Mouse (Mus musculus) monocyte, adult 5-6 weeks (primary cell): ENCODE measurements around the gene Mex3a. TPM values are rescaled to one million over a fixed set of nuclear protein-coding genes. Genes with fewer than 3 reads are reported as not detected.
A peak's percentile ranks its signal among the peaks of the same experiment; 100 is the strongest.

Source experiments
- ATAC-seq: fragments of 153-309, 156-312 bp; replicated peaks from 2 replicates; pipeline ENCODE4 v1.8.0; 2017; ENCODE audit warnings: mild to moderate bottlenecking; ENCODE audit not compliant: low TSS enrichment, insufficient number of reproducible peaks, severe bottlenecking, poor library complexity, low FRiP score
- total RNA-seq: library from RNA; stranded (forward); fragments of 200-1000, 200-491, 200-594 nt; gene quantifications from 3 replicates; pipeline ENCODE4 v1.2.3, GENCODE M21; 2017

Gene Mex3a
- total RNA-seq, 1 experiment from 2014 or later, result 0.19 TPM

DNA sequence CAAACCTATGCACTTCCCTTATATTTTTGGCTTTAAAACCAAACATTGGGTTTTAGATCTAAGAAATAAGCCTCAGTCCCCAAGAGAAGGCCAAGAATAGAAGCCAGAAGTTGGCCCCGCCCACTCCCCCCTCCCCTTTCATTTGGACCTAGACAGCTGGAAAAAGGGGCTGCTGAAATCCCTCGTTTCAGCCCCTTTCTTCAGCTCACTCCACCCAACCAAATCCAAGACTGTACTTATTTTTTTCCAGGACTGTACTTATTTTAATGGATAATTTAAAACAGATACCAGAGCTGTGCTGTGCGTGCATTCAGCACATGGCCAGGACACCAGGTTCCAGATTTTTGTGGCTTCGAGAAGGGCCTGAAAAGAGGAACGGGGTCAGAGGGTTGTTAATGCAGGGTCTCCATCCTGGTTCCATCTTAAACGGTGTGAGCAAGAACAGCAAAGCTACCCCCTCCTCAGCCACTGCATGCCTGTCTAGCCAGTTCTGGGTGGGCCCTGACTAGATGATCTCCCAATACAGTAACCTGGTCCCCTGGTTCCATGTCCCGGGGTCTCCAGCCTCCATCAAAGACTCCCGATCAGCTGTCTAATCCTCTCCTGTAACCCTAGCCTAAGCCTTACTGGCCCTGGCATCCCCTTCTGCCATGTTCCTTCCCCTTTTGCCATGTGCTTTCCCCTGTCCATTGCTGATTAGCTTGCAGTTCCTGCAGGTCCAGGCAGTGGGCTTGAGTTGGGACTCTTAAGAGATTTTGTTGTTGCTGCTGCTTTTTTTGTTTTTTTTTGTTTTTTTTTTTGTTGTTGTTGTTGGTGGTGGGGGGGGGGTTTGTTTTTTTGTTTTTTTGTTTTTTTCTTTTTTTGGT, 28.1 kb upstream of the Mex3a start:
- no peak for ATAC-seq

DNA sequence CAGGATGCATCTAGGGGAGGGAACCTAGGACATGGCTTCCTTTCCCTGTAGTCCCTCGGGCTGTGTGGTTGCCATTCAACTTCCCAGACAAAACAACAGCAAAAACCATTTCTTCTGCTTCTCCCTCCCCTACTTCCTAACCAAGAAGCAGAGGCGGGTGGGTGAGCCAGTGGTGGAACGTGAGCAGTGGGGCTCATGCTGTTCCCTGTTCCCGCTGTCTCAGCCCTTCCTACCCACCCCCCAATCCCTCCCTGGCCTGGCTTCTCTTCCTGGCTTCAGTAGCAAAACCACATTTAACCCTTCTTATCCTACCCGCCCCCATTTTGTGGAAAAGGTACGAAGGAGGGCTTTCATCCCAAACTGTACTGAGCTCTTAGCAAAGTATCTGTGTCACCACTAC, 27.1 kb upstream of the Mex3a start:
- no peak for ATAC-seq

DNA sequence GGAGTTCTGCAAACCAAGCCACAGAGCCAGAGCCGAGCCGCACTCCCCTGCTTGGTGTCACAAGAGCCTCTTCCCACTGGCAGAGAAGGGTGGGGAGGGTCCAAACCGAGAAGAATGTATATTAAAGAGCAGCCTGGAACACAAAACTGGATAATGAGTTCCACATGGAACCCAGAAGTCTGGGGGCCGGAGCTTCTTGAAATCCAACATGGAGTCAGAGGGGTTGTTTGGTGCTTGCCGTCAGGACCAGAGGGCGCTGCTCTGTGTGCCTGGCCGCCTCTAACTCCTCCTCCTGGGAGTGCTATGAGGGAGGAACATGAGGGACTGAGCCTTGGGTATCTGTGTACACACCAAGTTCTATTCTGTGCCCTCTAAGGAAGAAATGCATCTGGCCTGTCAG, 26.4 kb upstream of the Mex3a start:
- no peak for ATAC-seq

DNA sequence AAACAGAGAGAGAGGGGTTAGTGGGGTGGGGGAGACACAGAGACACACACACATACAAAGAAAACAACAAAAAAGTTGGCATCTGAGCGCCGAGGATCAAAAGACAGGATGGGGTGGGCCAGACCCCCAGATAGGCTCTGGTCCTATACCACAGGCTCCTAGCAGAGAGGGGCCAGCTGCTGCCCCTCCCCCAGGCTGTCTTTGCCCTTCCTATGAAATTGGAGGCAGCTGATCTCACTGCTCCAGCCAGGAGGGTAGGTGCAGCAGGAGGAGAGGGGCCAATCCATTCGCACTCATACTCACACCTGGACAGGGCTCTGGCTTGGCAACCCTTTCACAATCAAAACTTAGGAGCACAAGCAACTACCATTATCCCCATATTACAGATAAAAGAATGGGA, 22.9 kb upstream of the Mex3a start:
- ATAC-seq, result no peak

DNA sequence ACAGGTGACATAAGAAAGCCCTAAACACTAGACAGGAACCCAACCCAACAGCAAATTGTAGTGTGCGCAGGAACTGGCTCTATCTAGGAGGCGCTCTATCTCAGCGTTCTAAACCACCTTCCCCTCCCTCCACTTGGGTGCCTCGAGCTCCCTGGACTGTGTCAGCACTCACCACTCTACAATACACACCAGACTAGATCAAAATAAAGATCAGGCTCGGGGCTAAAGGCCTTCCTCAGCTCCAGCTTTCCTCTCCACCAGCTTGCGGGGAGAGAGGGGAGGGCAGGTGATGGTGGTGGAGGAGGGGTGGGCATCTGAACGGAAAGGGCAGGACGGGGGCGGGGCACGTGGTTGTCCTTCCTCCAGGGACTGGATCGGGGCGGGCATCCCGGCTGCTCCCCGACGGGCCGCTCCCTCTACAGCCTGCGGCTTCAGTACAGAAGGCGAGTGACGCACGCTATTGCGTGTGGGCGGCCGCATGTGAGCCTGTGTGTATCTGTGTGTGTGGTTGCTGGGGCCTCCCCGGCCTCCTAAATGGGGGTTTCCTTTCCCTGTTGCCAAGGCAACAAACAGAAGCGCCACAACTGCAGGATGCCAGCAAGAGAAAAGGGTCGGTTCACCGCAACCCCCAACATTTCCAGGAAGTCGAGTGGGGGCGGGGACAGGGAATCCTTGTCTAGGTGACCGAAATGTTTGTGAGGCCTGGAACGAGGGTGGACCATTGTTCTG, 22.3 kb upstream of the Mex3a start, which contains the start of gene Lmna:
Lmna (minus strand) TSS at position 265 of the 729 bp plus-strand sequence.
- ATAC-seq, result peak; percentile 93

DNA sequence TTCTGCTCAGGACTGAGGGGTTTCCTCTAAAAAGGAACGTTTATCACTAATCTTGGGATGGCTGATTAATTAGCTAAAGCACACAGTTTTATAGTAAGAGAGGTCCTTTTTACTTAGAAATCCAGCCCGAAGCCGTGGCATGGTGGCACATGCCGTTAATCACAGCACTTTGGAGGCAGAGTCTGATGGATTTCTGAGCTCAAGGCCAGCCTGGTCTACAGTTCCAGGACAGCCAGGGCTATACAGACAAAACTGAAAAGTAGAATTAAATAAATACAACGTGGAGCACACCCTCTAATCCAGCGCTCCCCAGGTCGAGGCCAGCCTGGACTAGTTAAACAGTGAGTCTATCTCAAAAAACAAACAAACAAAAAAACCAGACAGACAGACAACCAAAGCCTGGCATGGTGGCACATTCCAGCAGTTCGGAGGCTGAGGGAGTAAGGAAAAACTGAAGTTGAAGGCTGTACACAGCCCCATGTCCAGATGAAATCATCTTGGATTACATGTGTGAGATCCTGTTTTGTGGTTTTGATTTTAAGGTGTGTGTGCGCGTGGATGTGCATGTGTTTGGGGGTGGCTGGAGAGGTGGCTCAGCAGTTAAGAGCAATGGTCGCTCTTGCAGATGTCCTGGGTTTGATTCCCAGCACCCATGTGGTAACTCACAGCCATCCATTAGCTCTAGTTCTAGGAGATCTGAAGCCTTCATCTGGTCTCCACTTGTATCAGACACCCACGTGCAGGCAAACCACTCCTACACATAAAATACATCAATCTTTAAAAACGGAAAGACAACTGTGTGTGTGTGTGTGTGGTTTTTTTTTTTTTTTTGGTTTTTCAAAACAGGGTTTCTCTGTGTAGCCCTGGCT, 21.5 kb upstream of the Mex3a start:
- ATAC-seq, result no peak

DNA sequence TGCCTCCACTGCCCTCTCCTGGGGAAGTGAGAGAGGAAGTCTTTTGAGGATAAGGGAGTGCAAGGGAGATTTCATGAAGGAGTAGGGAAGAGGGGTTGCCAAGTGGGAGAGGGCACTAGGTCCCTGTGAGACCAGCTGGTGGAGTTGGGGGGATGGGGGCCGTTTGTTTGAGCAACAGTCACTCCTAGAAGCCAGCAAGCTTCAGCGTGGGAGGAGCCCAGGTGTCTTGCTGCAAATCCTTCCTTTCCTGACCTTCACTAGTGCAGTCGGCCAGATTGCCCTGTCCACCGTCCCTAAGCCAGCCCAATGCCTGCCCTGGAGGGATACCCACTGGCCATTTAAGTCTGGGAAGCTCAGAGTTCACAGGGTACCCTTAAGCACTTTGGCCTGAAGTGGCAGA, 20.6 kb upstream of the Mex3a start:
- ATAC-seq, result no peak

DNA sequence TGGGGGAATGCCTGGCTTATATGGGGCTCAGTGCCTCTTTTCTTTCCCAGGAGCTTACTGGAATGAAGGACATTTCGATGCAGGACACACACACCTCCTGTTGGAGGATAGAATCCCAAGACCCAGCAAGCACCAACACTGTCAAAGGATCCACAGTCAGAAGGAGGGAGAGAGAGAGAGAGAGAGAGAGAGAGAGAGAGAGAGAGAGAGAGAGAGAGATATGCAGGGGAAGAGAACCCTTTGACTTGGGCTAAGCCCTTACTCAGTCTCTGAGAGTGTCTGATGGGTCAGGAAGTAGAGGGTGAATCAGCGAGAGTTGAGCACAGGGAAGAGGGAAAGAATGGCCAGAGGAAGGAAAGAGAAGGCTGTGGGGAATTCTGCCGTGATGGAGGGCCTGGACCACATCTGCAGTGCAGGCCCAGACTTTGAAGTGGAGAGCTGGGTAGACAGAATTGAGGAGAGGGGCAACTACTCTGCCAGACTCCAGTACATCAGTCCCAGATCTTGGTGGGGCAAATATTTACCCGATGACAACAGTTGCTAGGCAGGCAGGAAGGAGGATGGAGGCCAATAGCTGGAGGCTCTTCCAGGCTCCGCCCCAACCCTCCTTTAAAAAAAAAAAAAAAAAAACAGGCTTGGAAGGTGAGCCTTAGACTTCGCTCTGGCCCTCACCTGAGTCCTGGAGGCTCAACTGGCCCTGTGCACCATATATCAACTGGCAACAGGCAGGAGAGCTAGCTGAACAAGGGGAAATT, 19.9 kb upstream of the Mex3a start:
- no peak for ATAC-seq

DNA sequence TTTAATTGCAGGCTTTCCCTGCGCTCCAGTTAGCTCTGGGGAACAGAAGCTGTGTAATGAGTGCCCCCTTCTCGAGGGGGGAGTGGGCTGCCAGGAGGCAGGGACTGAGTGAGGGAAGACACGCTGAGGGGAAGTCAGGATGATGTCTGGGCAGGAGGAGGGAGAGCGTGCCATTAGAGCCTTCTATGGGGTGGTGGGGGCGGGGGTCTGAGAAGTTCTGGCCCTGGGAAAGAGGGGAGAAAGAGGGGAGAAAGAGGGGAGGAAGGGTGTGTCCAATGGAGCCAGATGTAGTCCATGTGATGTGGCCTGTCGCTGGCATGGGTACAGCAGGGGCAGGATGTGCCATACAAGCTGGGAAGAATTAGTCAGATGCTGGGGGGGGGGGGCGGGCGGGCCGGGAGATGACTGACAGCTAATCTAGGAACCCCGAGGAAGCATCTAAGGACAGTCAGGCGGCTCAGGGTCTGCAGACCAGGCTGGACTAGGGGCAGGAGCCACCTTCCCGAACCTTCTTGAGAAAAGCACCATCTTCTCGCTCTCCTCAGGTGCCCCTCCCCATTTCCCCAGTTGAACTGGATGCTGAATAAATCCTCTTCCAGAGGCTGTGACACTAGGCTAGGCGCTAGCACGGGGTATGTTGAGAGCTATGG, 19.2 kb upstream of the Mex3a start:
- ATAC-seq, result no peak

DNA sequence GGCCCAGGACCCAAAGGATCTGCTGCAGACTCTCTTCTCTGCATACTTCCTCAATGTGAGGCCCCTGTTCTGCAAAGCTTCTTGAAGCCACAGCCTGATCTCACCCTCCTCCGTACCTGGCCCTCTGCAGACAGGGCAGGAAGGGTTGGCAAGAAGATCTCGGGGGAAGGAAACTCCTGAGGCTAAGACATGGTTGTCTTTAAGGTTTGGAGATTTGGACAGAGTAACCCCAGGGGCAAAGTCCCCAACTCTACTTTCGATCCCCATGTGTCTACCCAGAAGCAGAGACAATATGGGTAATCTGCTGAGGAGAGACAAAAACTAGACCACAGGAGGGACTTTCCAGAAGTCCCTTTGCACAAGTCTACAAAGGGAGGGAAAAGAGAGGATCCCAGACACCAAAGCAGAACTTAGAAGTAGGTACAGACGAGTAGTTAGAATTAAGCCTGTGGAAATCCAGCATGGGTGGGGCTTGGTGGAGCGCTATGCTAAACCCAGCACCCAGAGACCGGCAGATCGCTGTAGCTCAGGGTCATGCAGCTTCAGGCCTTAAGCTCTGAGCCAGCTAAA, 18.6 kb upstream of the Mex3a start:
- 0 out of 2 replicates have a peak, but pooled peaks have one; percentile 13 for ATAC-seq

DNA sequence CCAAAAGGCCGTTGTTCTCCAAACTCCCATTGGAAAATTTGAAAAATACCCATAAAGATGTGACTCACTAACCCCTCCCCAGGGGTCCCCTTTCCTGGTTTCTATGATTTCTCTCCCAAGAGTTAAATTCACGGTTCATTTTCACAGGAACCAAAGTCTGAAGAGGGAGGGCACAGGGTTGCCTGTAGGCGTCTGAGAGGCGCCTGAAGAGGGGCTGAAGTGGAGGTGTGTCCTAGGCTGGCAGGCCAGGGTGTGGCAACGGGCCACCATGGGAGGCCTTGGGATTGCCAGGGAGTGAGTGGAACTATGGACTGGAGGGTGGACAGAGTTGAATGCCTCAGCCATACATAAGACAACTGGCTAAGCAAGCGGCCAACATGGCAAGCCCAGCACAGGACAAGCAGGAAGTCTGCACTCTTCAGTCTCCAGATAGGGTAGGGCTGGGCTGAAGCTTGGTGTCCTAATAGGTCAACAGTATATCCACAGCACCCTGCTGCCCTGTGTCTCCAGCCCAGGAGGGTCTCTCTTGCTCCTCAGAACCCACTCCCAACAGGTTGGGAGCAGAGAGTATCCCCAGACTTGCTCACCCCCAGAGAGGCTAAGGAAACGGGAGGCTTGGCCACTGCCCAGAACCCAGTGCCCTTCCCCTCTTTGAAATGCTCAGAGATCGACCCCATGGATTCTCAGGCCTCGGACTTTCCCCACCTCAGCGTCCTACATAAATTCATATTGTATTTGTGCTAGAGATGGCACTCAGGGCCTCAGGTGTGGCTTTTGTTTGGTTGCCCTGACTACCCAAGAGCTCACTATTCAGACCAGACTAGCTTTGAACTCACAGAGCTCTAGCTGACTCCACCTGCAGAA, 17.7 kb upstream of the Mex3a start:
- no peak for ATAC-seq

DNA sequence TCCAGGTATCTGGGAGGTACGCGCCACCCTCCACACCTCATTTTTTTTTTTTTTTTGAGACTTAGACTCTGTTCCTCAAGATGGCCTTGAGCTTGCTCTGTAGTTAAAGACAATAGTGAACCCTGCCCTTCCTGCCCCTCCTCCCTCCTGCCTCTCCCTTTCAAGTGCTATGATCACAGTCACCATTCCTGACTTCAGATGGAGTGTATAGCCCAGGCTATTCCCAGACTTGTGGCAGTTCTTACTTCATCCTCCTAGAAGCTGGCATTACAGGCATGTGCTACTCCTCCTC, 17.2 kb upstream of the Mex3a start:
- ATAC-seq, result no peak

DNA sequence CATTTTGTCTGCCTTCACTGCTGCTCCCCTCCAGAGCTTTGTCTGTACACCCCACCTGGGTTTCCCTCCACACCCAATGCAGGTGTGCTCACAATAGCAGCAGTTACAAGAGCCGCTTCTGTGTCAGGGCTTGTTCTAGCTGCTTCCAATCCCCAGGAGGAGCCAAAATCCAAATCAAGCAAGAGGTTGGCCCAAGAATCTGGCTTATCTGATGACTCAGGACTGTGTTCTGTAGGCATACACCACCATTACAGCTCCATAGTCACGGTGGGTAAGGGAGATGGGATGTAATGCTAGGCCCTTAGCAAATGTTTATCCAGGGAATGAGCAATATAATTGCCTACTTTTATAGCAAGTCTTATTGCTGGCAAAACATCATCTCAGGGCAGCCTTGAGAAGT, 15.8 kb upstream of the Mex3a start:
- no peak for ATAC-seq

DNA sequence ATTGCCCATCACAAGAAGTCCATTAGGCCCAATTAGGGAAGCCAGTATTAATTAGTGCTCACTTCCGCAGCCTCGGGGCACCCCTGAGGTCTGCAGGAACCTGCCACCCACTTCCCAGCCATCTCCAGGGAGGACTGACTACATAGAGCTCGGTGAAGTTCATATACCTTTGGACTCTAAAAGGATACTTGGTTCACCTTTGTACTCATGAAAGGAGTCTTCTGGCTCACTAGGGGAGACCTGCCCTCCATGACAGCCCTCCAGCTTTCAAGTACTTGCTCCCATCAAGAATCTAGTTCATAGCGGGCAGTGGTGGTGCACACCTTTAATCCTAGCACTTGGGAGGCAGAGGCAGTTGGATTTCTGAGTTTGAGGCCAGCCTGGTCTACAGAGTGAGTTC, 13.8 kb upstream of the Mex3a start:
- ATAC-seq, result no peak

DNA sequence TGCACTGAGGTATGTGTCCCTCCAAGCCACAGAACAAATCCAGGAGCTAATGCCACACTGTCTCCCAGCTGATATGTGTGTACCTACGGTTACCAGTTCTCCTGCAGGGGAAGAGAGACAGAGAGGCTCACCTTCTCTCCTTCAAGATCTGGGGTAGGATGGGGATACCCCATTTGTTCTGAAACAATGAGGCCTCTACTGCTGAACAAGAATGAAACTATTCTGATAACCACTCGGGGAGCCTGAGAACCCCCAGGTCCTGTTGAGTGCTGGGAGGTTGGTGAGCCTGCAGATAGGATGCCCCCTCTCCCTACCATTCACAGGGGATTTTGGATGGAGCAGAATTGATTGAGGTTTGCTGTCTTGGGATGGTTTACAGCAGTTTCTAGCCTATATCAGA, 12.1 kb upstream of the Mex3a start:
- no peak for ATAC-seq

DNA sequence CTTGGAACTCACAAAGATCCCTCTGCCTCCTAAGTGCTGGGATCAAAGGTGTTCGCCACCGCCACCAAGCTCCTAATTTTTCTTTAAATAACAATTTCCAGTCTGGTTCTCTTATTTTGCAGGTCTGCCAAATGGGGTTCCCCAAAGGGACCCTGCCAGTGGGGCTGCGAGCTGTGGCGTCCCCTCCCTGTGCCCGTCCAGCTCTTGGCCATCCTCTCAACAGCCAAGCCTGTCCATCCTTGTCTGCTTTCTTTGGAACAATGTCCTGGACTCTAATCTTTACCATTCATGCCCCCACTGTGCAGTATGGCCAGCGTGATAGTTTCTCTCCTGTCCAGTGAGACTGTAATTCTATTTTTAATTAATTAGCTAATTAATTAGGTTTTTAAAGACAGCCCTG, 11.0 kb upstream of the Mex3a start:
- no peak for ATAC-seq

DNA sequence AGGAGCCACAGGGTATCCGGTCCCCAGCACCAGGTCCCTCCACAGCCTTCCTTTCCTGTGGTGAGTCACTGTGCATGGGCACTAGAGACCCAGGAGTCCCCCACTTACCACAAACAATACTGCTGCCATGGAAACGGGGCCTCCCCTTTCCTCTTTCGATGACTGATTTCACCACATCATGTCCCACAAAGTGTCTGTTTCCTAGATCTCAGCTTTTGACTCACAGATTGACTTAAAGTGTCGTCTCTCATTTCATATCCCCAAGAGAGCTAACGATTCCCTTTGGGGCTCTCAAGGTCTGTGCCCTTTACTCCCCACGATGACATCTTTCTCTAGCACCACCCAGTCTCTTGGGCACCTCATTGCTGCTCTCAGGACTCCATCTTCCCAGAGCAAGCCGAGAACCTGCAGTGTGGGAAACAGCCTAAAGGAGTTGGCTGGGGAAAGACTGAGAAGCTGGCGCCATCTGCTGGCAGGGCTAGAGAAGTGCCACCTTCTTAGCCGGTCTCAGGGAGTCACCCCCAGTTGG, 10.3 kb upstream of the Mex3a start:
- ATAC-seq, result peak; percentile 66
